In genomic region chr3:145293623-145294307, GRCm38 (mm10) we compare ENCODE assay signal across 9 mouse cellular contexts. TPM values are rescaled to one million over a fixed set of nuclear protein-coding genes. Genes with fewer than 3 reads are reported as not detected.
A peak's percentile ranks its signal among the peaks of the same experiment; 100 is the strongest.
DNase-seq lines count a peak whose midpoint lies in the region; ATAC-seq lines count a peak whose summit lies in the region.
"Had no signal": no experiment of that assay in that cellular context is flagged by ENCODE, and none has a peak within 500 bp of the region (broad histone marks: within the 10 kb centered on the region; RNA-seq: fewer than 3 reads in every experiment).

No protein-coding gene starts in this region.

- no peaks in the 10 kb centered on the region for H3K27me3 ChIP-seq in lung, embryonic 16.5 days (ENCODE audit: control insufficient read depth, insufficient read depth, low read depth, low read length)
- H3K27me3 ChIP-seq in liver, embryonic 12.5 days (replicated peaks) = peaks cover 31% of the 10 kb centered on the region
- no peaks in the 10 kb centered on the region for H3K27me3 ChIP-seq in stomach, embryonic 16.5 days (ENCODE audit: control insufficient read depth, insufficient read depth, low read length)

- H3K9me3 ChIP-seq in lung, embryonic 16.5 days (ENCODE audit: control insufficient read depth, low read length) = no peaks in the 10 kb centered on the region
- no peaks in the 10 kb centered on the region for H3K9me3 ChIP-seq in liver, embryonic 12.5 days (replicated peaks)
- no peaks in the 10 kb centered on the region for H3K9me3 ChIP-seq in stomach, embryonic 16.5 days (replicated peaks; ENCODE audit: control insufficient read depth, low read length)

- H3K27ac ChIP-seq in lung, embryonic 16.5 days (ENCODE audit: low read length) = no peak overlapping the region
- no peak overlapping the region for H3K27ac ChIP-seq in liver, embryonic 12.5 days
- H3K27ac ChIP-seq in stomach, embryonic 16.5 days (ENCODE audit: low read length) = peak overlapping the region; percentile 64; the same call in 1 of the 2 replicates

- WGBS in lung, embryonic 16.5 days = 39% methylated on average over 12 of the region's 12 CpGs
- WGBS in liver, embryonic 12.5 days (ENCODE audit: insufficient replicate concordance) = 42% methylated on average over 12 of the region's 12 CpGs
- 49% methylated on average over 12 of the region's 12 CpGs for WGBS in stomach, embryonic 16.5 days

- peak overlapping the region; percentile 83 for H3K4me2 ChIP-seq in lung, embryonic 16.5 days (ENCODE audit: low read depth, low read length)
- H3K4me2 ChIP-seq in liver, embryonic 12.5 days = peak overlapping the region; percentile 56
- H3K4me2 ChIP-seq in stomach, embryonic 16.5 days (ENCODE audit: low read depth, low read length) = peak overlapping the region; percentile 82

- peak overlapping the region; percentile 53 for H3K4me3 ChIP-seq in lung, embryonic 16.5 days (ENCODE audit: low read length)
- no peak overlapping the region for H3K4me3 ChIP-seq in liver, embryonic 12.5 days
- peak overlapping the region; percentile 42 for H3K4me3 ChIP-seq in stomach, embryonic 16.5 days (replicated peaks; ENCODE audit: low read length)

- DNase-seq in lung, postnatal 36 days = no peak
- DNase-seq in adrenal gland, adult (ENCODE audit: inconsistent age in 2 of 2, low spot score in 1 of 2) = no peak
- no peak for DNase-seq in embryo, embryonic 10.5 days (ENCODE audit: low spot score)
- DNase-seq: right cerebral cortex, postnatal 25 days had no signal

- H3K36me3 ChIP-seq in lung, embryonic 16.5 days (ENCODE audit: control insufficient read depth, insufficient read depth, low read length) = no peaks in the 10 kb centered on the region
- no peaks in the 10 kb centered on the region for H3K36me3 ChIP-seq in liver, embryonic 12.5 days
- no peaks in the 10 kb centered on the region for H3K36me3 ChIP-seq in stomach, embryonic 16.5 days (ENCODE audit: control insufficient read depth, insufficient read depth, low read length)

- H3K4me1 ChIP-seq in lung, embryonic 16.5 days (replicated peaks; ENCODE audit: control insufficient read depth, insufficient read depth, low read length) = peaks cover 12% of the 10 kb centered on the region
- H3K4me1 ChIP-seq in liver, embryonic 12.5 days = no peaks in the 10 kb centered on the region
- H3K4me1 ChIP-seq in stomach, embryonic 16.5 days (ENCODE audit: control insufficient read depth, insufficient read depth, low read length) = peaks cover 21% of the 10 kb centered on the region; the same call in 1 of the 2 replicates

- peak; percentile 46 for ATAC-seq in lung, embryonic 16.5 days (ENCODE audit: low read depth)
- peak; percentile 9; the same call in 1 of the 2 replicates for ATAC-seq in granulocyte monocyte progenitor cell, adult 5-6 weeks (replicated peaks; ENCODE audit: poor library complexity, severe bottlenecking)
- ATAC-seq in liver, embryonic 12.5 days = no peak
- ATAC-seq in stomach, embryonic 16.5 days (ENCODE audit: insufficient read depth, low FRiP score) = no peak
- ATAC-seq: Patski had no signal

- no peak overlapping the region; the same call in 1 of the 2 replicates for H3K9ac ChIP-seq in lung, embryonic 16.5 days (ENCODE audit: low read length)
- no peak overlapping the region for H3K9ac ChIP-seq in liver, embryonic 12.5 days
- peak overlapping the region; percentile 70 for H3K9ac ChIP-seq in stomach, embryonic 16.5 days (ENCODE audit: low read length)

RNA-seq across cellular contexts. Expression of gene Col24a1, which starts 1.5 kb away (rescaled TPM):
- 2.1 and 2.4 TPM in 2 replicates for polyA plus RNA-seq in lung, embryonic 16.5 days (2015; fragmentation: Nextera tagmentation; extraction: Ambion mirVana)
- not detected in 2 replicates for total RNA-seq in granulocyte monocyte progenitor cell, adult 5-6 weeks (2014; fragmentation: Nextera tagmentation)
- total RNA-seq in granulocyte monocyte progenitor cell, adult 5-6 weeks (2017) = not detected in 2 replicates
- 0.33 and 0.44 TPM in 2 replicates for polyA plus RNA-seq in liver, embryonic 12.5 days (2016; fragmentation: Nextera tagmentation; extraction: Ambion mirVana)
- polyA plus RNA-seq in stomach, embryonic 16.5 days (2015; fragmentation: Nextera tagmentation; extraction: Ambion mirVana) = 2.6 and 4.3 TPM in 2 replicates

Comparison
In these comparisons a context has a peak if more than half of its experiments do, and no peak if none do; other contexts are left out.
1. ATAC-seq: peak in lung, embryonic 16.5 days (single experiment) and granulocyte monocyte progenitor cell, adult 5-6 weeks (single experiment); none in liver, embryonic 12.5 days (single experiment) and stomach, embryonic 16.5 days (single experiment).
2. Peak in every context shown above with its lines, with median percentiles within 50 percentile points of each other: H3K4me2 ChIP-seq.